Mouse (Mus musculus): ENCODE data around the gene Pfkm.

The Pfkm gene

GRCm38 (mm10) chr15:98170917-98171316 is 78.5 kb downstream of the Pfkm start:
- DNase-seq (ENCODE audit: low spot score), result no peak

- DNase-seq (ENCODE audit: low spot score), result no peak
Measured at GRCm38 (mm10) chr15:98172113-98172512, 79.7 kb downstream of the Pfkm start.

GRCm38 (mm10) chr15:98173821-98174220 is 81.4 kb downstream of the Pfkm start:
- DNase-seq (ENCODE audit: low spot score), result peak; percentile 82

GRCm38 (mm10) chr15:98177320-98177719 is 84.9 kb downstream of the Pfkm start:
- no peak for DNase-seq (ENCODE audit: low spot score)

GRCm38 (mm10) chr15:98180567-98181131 is 88.3 kb downstream of the Pfkm start:
- no peak for DNase-seq (ENCODE audit: low spot score)

GRCm38 (mm10) chr15:98181132-98181711 is 88.8 kb downstream of the Pfkm start:
- peak; percentile 91 for DNase-seq (ENCODE audit: low spot score)

Measured in left cerebral cortex, adult 11 months (tissue).